Mouse (Mus musculus) bone marrow, adult 2 months (tissue): ENCODE measurements around the gene Fgfr2.

Experiments
- CTCF ChIP-seq: fragments of 200-500 bp; IDR thresholded peaks from 2 replicates; pipeline ENCODE4 v1.5.1; 2011; ENCODE audit warnings: low read length, control low read depth; ENCODE audit not compliant: control insufficient read depth, insufficient read depth
- POLR2A ChIP-seq: fragments of 200-500 bp; IDR thresholded peaks from 2 replicates; pipeline ENCODE4 v1.6.1; 2011; ENCODE audit warnings: low read depth, mild to moderate bottlenecking, control low read depth, low read length, borderline replicate concordance; ENCODE audit not compliant: control insufficient read depth

DNA sequence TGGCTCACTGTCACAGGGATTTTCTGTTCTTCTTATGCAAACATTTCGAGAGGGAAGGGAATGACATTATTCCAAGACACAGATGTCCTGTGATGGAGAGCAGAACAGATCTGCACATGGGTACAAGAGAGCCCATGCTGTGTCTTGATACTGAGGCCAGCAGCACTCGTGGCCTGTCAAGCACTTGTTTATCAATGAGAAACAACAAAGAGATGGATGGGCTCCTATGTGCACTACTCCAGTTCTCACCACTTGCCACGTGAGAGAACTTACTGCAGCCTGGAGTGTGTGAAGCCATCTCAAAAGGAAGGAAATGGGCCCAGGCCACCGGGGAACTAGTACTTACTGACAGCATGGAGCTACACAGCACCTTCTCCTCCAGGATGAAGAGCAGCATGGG lies 336.6 kb downstream of the Fgfr2 start:
- no peak for TF ChIP-seq CTCF
- TF ChIP-seq POLR2A, result no peak
